Mouse (Mus musculus) liver, embryonic 14.5 days (tissue): ENCODE data around the gene Adgrf3. TPM values are rescaled to one million over a fixed set of nuclear protein-coding genes. Genes with fewer than 3 reads are reported as not detected.

Source experiments
- ATAC-seq: fragments of 200-750 bp; cut with Nextera tagmentation; 2 replicates; pipeline ENCODE4 v1.8.0; 2017; ENCODE audit warnings: moderate number of reproducible peaks, mild to moderate bottlenecking, moderate library complexity; ENCODE audit not compliant: insufficient read depth
- DNase-seq, 3 experiments: peaks; one replicate each; pipeline ENCODE4 v3.0.0-alpha.2; 2012 to 2013; ENCODE audit warnings: low read depth in 3 of 3, low spot score in 3 of 3
- H3K27ac ChIP-seq: fragments of 300-500 bp; sonication (generic); 2 replicates; pipeline ENCODE4 v1.5.1; 2014; ENCODE audit warnings: moderate library complexity, mild to moderate bottlenecking, control low read depth, inconsistent platforms
- H3K27me3 ChIP-seq: fragments of 300-500 bp; sonication (generic); 2 replicates; pipeline ENCODE4 v1.6.1; 2014; ENCODE audit warnings: mild to moderate bottlenecking, low read length, moderate library complexity; ENCODE audit not compliant: control insufficient read depth, insufficient read depth
- H3K36me3 ChIP-seq: fragments of 300-500 bp; sonication (generic); replicated peaks from 2 replicates; pipeline ENCODE4 v1.6.1; 2014; ENCODE audit warnings: low read depth; ENCODE audit not compliant: control insufficient read depth, insufficient read depth
- H3K4me1 ChIP-seq, 2 experiments: fragments of 200-500 bp in 1 of 2; fragments of 300-500 bp in 1 of 2; sonication (generic) in 1 of 2; replicated peaks; 2 replicates each; pipeline ENCODE4 v1.6.1; 2012 to 2014; ENCODE audit warnings: antibody characterized with exemption in 1 of 2, inconsistent platforms in 1 of 2, low read length in 1 of 2; ENCODE audit not compliant: control insufficient read depth in 2 of 2, insufficient read depth in 2 of 2
- H3K4me2 ChIP-seq: fragments of 300-500 bp; sonication (generic); 2 replicates; pipeline ENCODE4 v1.6.1; 2014; ENCODE audit warnings: low read depth, mild to moderate bottlenecking, control low read depth, moderate library complexity
- H3K4me3 ChIP-seq, 2 experiments: fragments of 200-500 bp in 1 of 2; fragments of 300-500 bp in 1 of 2; sonication (generic) in 1 of 2; 2 replicates each; pipeline ENCODE4 v1.5.1; 2012 to 2014; ENCODE audit warnings: low read depth in 2 of 2, low read length in 2 of 2, mild to moderate bottlenecking in 2 of 2, control low read depth in 1 of 2, inconsistent platforms in 1 of 2, moderate library complexity in 1 of 2; ENCODE audit not compliant: insufficient read depth in 1 of 2
- H3K9ac ChIP-seq: fragments of 300-500 bp; sonication (generic); replicated peaks from 2 replicates; pipeline ENCODE4 v1.6.1; 2014; ENCODE audit warnings: mild to moderate bottlenecking, control low read depth, moderate library complexity
- H3K9me3 ChIP-seq: fragments of 300-500 bp; sonication (generic); 2 replicates; pipeline ENCODE4 v1.6.1; 2016; ENCODE audit warnings: low read length, mixed read lengths; ENCODE audit not compliant: control insufficient read depth
- CTCF ChIP-seq: IDR thresholded peaks from 2 replicates; pipeline ENCODE4 v1.5.1; 2016; ENCODE audit warnings: antibody characterized with exemption, low read depth, control low read depth
- EP300 ChIP-seq: IDR thresholded peaks from 2 replicates; pipeline ENCODE4 v1.6.1; 2016; ENCODE audit warnings: antibody characterized with exemption, low read depth
- WGBS: fragments of 180-500 bp; shearing (Covaris S2); extraction: QIAGEN DNeasy Blood & Tissue Kit; methylation state at CpG from one replicate; pipeline ENCODE4 v1.1.7; 2014; ENCODE audit not compliant: insufficient replicate concordance; 5-methylcytosine and 5-hydroxymethylcytosine counted together
- polyA plus RNA-seq, 2 experiments: library from polyadenylated mRNA; depleted of rRNA in 1 of 2; stranded (reverse) in 1 of 2; unstranded in 1 of 2; fragments of >200 nt; fragmentation: Nextera tagmentation in 1 of 2; extraction: Ambion mirVana in 1 of 2; gene quantifications; 2 replicates each; pipeline versions ENCODE4 v1.2.1 to v1.2.3; 2012 to 2014

Gene Adgrf3
- polyA plus RNA-seq, 2 experiments, result 0.01 TPM; not detected in 1

- under 1% methylated on average over 53 of the region's 53 CpGs for WGBS
- H3K36me3 ChIP-seq, result no peaks in the 10 kb centered on the region
- TF ChIP-seq EP300 (peak; percentile 77), CTCF (no peak)
- H3K9me3 ChIP-seq, result no peaks in the 10 kb centered on the region
- peak within 1 kb of the TSS; percentile 84 for H3K9ac ChIP-seq
- H3K27ac ChIP-seq, result peak within 1 kb of the TSS; percentile 73
- peak; percentile 81 to 85 (median 81) for DNase-seq
- peak within 1 kb of the TSS; percentile 75 to 93 for H3K4me3 ChIP-seq
- H3K27me3 ChIP-seq, result no peaks in the 10 kb centered on the region
- peak within 1 kb of the TSS; percentile 90 for H3K4me2 ChIP-seq
- peak; percentile 92 for ATAC-seq
- peaks cover 6% of the 10 kb centered on the region in 2 experiments for H3K4me1 ChIP-seq
These were observed 50.8 kb downstream of the Adgrf3 start, which contains the start of the genes Hadha and Hadhb for GRCm38 (mm10) chr5:30154474-30155394. Hadha (minus strand) TSS chr5:30155162. Hadhb (plus strand) TSS chr5:30155248.

DNA sequence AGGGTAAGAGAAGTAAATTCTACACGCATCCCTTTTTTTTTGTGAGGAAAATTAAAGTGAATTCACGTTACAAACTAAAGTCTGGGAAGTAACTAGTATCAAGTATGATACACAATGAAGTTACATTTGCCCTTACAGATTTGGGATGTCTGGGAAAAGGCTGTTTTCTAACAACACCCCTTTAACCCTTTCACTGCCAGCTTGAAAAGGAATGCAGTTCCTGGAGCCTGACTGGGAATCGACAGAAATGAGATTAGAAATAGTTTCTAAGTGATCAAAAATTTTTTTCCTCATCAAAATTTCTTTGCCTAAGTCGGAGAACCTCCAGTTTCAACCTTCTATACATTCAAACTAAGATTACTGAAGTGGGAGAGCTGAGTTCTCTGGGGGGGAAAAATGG, 51.5 kb downstream of the Adgrf3 start:
- ATAC-seq (no peak), DNase-seq (peak in 2 of 3 experiments; percentile 13 to 22)
- 22% methylated on average over 4 of the region's 4 CpGs for WGBS
- peaks cover 6% of the 10 kb centered on the region in 2 experiments for H3K4me1 ChIP-seq
- H3K27me3 ChIP-seq, result no peaks in the 10 kb centered on the region
- H3K27ac ChIP-seq, result peak overlapping the region; percentile 73
- peaks cover 2% of the 10 kb centered on the region; the same call in 1 of the 2 replicates for H3K36me3 ChIP-seq
- peak overlapping the region; percentile 75 to 93 for H3K4me3 ChIP-seq
- TF ChIP-seq CTCF, result no peak
- TF ChIP-seq EP300, result no peak
- peak overlapping the region; percentile 90 for H3K4me2 ChIP-seq
- peak overlapping the region; percentile 84 for H3K9ac ChIP-seq
- H3K9me3 ChIP-seq, result no peaks in the 10 kb centered on the region

DNA sequence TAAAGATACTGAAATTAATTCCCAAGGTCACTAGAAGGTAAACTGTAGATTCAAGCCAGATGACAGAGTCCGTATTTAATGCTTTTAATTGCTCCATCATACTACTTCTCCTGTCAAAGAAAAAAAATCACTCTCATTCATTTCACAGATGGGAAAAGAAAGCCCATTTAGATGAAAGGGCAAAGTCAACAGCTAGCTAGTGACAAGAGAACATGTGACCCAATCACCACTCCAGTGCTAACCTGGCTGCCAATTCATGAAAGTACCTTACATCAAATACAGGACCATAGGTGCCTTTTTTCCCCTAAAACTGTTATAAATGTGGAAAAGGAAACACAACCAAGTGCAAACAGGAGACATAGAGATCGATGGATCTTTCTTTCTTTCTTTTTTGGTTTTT, 52.3 kb downstream of the Adgrf3 start:
- no peaks in the 10 kb centered on the region for H3K27me3 ChIP-seq
- WGBS, result 81% methylated on average over 2 of the region's 2 CpGs
- H3K4me3 ChIP-seq, result no peak overlapping the region; a peak in 1 of 4 replicates
- peaks cover 2% of the 10 kb centered on the region; the same call in 1 of the 2 replicates for H3K36me3 ChIP-seq
- peaks cover 6% of the 10 kb centered on the region in 2 experiments for H3K4me1 ChIP-seq
- TF ChIP-seq CTCF, result no peak
- TF ChIP-seq EP300, result no peak
- ATAC-seq, result no peak
- H3K4me2 ChIP-seq, result peak overlapping the region; percentile 90
- H3K9ac ChIP-seq, result no peak overlapping the region
- no peak for DNase-seq
- no peak overlapping the region for H3K27ac ChIP-seq
- H3K9me3 ChIP-seq, result no peaks in the 10 kb centered on the region

GRCm38 (mm10) chr5:30152413-30152812, 53.1 kb downstream of the Adgrf3 start:
- Histone ChIP-seq H3K27me3 (no peaks in the 10 kb centered on the region), H3K9me3 (no peaks in the 10 kb centered on the region), H3K4me1 (peaks cover 6% of the 10 kb centered on the region in 2 experiments), H3K4me2 (no peak overlapping the region), H3K36me3 (peaks cover 2% of the 10 kb centered on the region; the same call in 1 of the 2 replicates), H3K9ac (no peak overlapping the region), H3K27ac (no peak overlapping the region), H3K4me3 (no peak overlapping the region)
- 72% methylated on average over 1 of the region's 1 CpGs for WGBS
- ATAC-seq (no peak), DNase-seq (no peak)
- TF ChIP-seq CTCF, result no peak
- no peak for TF ChIP-seq EP300

- Histone ChIP-seq H3K9ac (no peak overlapping the region), H3K27ac (no peak overlapping the region), H3K4me2 (peak overlapping the region; percentile 27), H3K9me3 (no peaks in the 10 kb centered on the region), H3K4me1 (peaks cover 6% of the 10 kb centered on the region in 2 experiments), H3K27me3 (no peaks in the 10 kb centered on the region), H3K4me3 (no peak overlapping the region), H3K36me3 (peaks cover 2% of the 10 kb centered on the region; the same call in 1 of the 2 replicates)
- DNase-seq, result no peak
- 74% methylated on average over 4 of the region's 4 CpGs for WGBS
- TF ChIP-seq EP300 (no peak), CTCF (no peak)
- ATAC-seq, result no peak
These were observed 53.5 kb downstream of the Adgrf3 start for GRCm38 (mm10) chr5:30152007-30152406.
